Mouse (Mus musculus) heart, postnatal 4 days (tissue): ENCODE results near the gene Serpina7. TPM values are rescaled to one million over a fixed set of nuclear protein-coding genes. Genes with fewer than 3 reads are reported as not detected.

Source experiments
- DNase-seq: peaks from one replicate; pipeline ENCODE4 v3.0.0; 2021
- total RNA-seq, 2 experiments: library from RNA; stranded (reverse); gene quantifications; 2 replicates each; pipeline ENCODE4 v1.2.3; 2021

Gene Serpina7
- not detected for total RNA-seq

GRCm38 (mm10) chrX:139085077-139085476, at the start of gene Serpina7:
Serpina7 (minus strand) TSS chrX:139085236.
- DNase-seq = no peak

- peak; percentile 7 for DNase-seq
Measured at GRCm38 (mm10) chrX:139134031-139134430, 49.0 kb upstream of the Serpina7 start.

DNA sequence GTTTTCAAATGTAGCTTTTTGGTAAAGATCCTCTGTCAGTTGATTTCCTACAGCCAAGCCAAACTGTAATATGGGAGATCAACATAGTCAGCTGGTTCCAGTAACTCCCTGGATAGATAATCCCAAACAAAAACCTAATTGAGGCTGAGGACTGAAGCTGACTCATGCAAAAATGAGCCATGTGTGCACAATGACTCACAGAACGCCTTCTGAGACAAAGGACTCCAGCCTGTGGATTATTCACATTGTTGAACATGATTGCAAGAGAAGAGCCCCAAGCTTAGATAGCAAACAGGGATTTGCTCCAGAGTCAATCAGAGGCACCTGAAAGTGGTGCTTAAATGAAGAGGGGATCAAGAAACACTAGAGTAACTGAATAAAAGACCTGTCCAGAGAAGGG, 12.2 kb upstream of the Serpina7 start:
- no peak for DNase-seq

DNA sequence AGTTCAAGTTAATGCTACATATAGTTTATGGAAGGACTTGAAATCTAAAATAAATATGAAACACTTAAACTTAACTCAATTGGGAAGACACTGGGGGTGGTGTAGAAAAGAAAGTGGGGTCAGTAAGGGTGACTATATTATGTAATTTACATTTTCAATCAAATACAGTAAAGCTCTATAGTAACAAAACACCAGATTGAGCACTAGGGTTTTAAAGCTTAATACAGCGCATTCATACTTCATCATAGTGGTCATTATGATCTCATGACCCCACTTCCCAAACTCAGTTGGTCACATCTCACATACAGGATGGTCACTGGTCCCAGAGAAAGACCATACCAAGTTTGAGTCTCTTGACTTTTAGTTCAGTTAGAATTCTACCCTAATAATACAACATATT, 907 bp upstream of the Serpina7 start, which contains the start of gene 4930513O06Rik:
Gene 4930513O06Rik, plus strand, starts transcription at position 301 of the 400 bp plus-strand sequence.
- no peak for DNase-seq

GRCm38 (mm10) chrX:139078493-139078892, 6.5 kb downstream of the Serpina7 start:
- no peak for DNase-seq

- DNase-seq = no peak
Measured at GRCm38 (mm10) chrX:139064078-139064477, 21.0 kb downstream of the Serpina7 start.

GRCm38 (mm10) chrX:139053149-139053548, 31.9 kb downstream of the Serpina7 start:
- DNase-seq = no peak

DNA sequence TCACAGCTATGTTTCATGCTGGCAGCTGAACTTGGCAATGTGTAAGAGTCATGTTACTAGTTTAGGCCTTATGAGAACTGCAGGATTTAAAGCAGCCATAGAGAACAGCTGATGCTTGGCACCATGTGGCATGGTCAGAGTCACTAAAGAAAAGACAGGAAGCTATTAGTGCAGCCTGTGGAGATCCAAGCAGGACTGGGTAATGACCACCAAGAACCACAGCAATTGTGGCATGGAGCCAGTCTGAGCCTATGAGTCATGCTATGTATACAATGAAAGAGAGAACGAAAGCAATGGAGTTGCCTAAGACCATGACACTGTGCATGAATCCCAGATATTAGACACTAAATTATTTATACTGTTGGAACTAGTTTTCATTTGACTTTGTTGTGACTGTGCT, 33.1 kb downstream of the Serpina7 start:
- DNase-seq = no peak

DNA sequence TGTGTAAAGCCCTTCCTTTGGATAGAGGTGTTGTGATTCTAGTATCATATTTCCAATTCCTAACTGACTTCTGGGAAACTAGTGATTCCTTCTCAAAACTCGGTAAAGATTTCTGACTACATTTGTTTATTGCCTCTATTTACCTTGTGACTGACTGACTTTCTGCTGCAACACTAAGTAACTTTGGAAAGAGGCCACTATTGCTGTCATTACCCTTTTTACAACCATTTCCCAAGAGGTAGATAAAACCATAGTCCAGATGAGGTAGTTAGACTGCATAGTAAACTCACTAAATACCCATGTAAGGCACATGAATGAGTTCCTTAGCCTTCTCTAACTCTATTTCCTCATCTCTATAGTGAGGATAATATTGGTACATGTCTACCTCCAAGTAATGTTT, 43.9 kb downstream of the Serpina7 start:
- no peak for DNase-seq

- DNase-seq = no peak
Measured at GRCm38 (mm10) chrX:139039314-139039713, 45.7 kb downstream of the Serpina7 start.

- DNase-seq = no peak
Measured at GRCm38 (mm10) chrX:139037666-139038065, 47.4 kb downstream of the Serpina7 start.

Other genes starting within 250 kb of the Serpina7 start
- gene Nrk, start 170.8 kb downstream of the Serpina7 start, total RNA-seq = 10 to 100 TPM; 44.2 to 44.8 TPM
- not detected for gene 4930513O06Rik, start 1.0 kb upstream of the Serpina7 start, total RNA-seq
- gene 4933428M09Rik, start 94.0 kb upstream of the Serpina7 start, total RNA-seq = not detected
- gene Mum1l1, start 124.8 kb upstream of the Serpina7 start, total RNA-seq = 10 to 100 TPM; 14.7 to 16.9 TPM
- gene Trap1a, start 248.4 kb upstream of the Serpina7 start, total RNA-seq = not detected